Mouse (Mus musculus) limb, embryonic 15.5 days (tissue): ENCODE data around the gene Slc30a2. TPM values are rescaled to one million over a fixed set of nuclear protein-coding genes. Genes with fewer than 3 reads are reported as not detected.

Experiments
- polyA plus RNA-seq: library from polyadenylated mRNA; unstranded; fragments of >200 nt; fragmentation: Nextera tagmentation; extraction: Ambion mirVana; gene quantifications from 2 replicates; pipeline ENCODE4 v1.2.1, GENCODE M21; 2015

Gene Slc30a2
- polyA plus RNA-seq, 1 experiment from 2014 or later, result 2.6 TPM

Other genes with a start within 250 kb of the Slc30a2 start
- 15.9 and 20.1 TPM in 2 replicates for gene Cd52, start 248.1 kb upstream of the Slc30a2 start, polyA plus RNA-seq
- 10.7 and 13.3 TPM in 2 replicates for gene Ubxn11, start 240.6 kb upstream of the Slc30a2 start, polyA plus RNA-seq
- gene Sh3bgrl3, start 214.4 kb upstream of the Slc30a2 start, polyA plus RNA-seq, result 476 and 496 TPM in 2 replicates
- 43.5 and 46.6 TPM in 2 replicates for gene Cep85, start 156.1 kb upstream of the Slc30a2 start, polyA plus RNA-seq
- gene Gm7534, start 140.2 kb upstream of the Slc30a2 start, polyA plus RNA-seq, result not detected in 2 replicates
- 0.29 TPM in 1 of 2 replicates, not detected in the other for gene Catsper4, start 115.8 kb upstream of the Slc30a2 start, polyA plus RNA-seq
- gene Cnksr1, start 104.8 kb upstream of the Slc30a2 start, polyA plus RNA-seq, result 3.6 and 3.9 TPM in 2 replicates
- 0.22 TPM in 1 of 2 replicates, not detected in the other for gene E130218I03Rik, start 99.5 kb upstream of the Slc30a2 start, polyA plus RNA-seq
- gene Zfp593, start 97.6 kb upstream of the Slc30a2 start, polyA plus RNA-seq, result 14.3 and 15.8 TPM in 2 replicates
- not detected in 2 replicates for gene Gm30191, start 96.2 kb upstream of the Slc30a2 start, polyA plus RNA-seq
- 5.8 and 7.8 TPM in 2 replicates for gene Grrp1, start 89.1 kb upstream of the Slc30a2 start, polyA plus RNA-seq
- gene Pdik1l, start 55.3 kb upstream of the Slc30a2 start, polyA plus RNA-seq, result 19.7 and 20.2 TPM in 2 replicates
- 3.2 and 8.0 TPM in 2 replicates for gene Trim63, start 28.1 kb upstream of the Slc30a2 start, polyA plus RNA-seq
- gene Extl1, start 40.7 kb downstream of the Slc30a2 start, polyA plus RNA-seq, result 6.4 and 7.8 TPM in 2 replicates
- gene Pafah2, start 53.1 kb downstream of the Slc30a2 start, polyA plus RNA-seq, result 20.7 and 20.8 TPM in 2 replicates
- gene Stmn1, start 125.1 kb downstream of the Slc30a2 start, polyA plus RNA-seq, result 1,227 and 1,246 TPM in 2 replicates
- 6.1 and 6.3 TPM in 2 replicates for gene Paqr7, start 153.5 kb downstream of the Slc30a2 start, polyA plus RNA-seq
- gene Aunip, start 167.8 kb downstream of the Slc30a2 start, polyA plus RNA-seq, result 8.9 and 12.1 TPM in 2 replicates
- gene Mtfr1l, start 192.2 kb downstream of the Slc30a2 start, polyA plus RNA-seq, result 105 and 114 TPM in 2 replicates
- gene Selenon, start 209.0 kb downstream of the Slc30a2 start, polyA plus RNA-seq, result 17.2 and 21.9 TPM in 2 replicates